ENCODE assay signal across 17 mouse cellular contexts in the genomic region with DNA sequence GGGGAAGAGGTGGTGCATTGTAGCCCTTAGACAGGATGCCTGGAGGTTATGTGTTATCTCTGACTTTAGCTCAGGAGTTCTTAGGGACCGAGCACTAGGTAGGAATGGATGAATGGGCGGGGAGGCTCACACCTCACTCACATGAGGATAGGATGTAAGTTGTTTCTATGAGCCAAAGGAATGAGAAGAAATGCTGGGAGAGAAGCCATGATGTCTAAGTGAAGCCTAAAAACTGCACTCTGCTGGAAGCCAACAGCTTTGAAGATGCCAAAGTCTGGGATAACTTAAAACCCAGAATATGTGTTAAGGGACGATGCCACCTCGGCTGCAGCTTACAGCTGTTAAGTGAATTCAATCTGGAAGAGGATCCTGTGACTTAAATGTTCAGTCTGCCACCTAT.
"Had no signal": no experiment of that assay in that cellular context is flagged by ENCODE, and none has a peak within 500 bp of the region (broad histone marks: within the 10 kb centered on the region; RNA-seq: fewer than 3 reads in every experiment).

No protein-coding gene starts in this region.

- ATAC-seq: liver, postnatal 0 days; lung, postnatal 0 days had no signal

- H3K27ac ChIP-seq: liver, embryonic 15.5 days; lung, embryonic 15.5 days; macrophage; midbrain, embryonic 12.5 days; neural tube, embryonic 12.5 days; stomach, embryonic 15.5 days; stomach, postnatal 0 days had no signal

- H3K9me3 ChIP-seq: liver, embryonic 15.5 days; lung, embryonic 15.5 days; midbrain, embryonic 12.5 days; neural tube, embryonic 12.5 days; stomach, embryonic 15.5 days had no signal

- H3K36me3 ChIP-seq: liver, embryonic 15.5 days; lung, embryonic 15.5 days; midbrain, embryonic 12.5 days; neural tube, embryonic 12.5 days; stomach, embryonic 15.5 days had no signal

- H3K27me3 ChIP-seq: liver, embryonic 15.5 days; lung, embryonic 15.5 days; megakaryocyte, embryonic 14.5 days; neural tube, embryonic 12.5 days; stomach, embryonic 15.5 days had no signal

- H3K4me3 ChIP-seq: liver, embryonic 15.5 days; lung, embryonic 15.5 days; megakaryocyte, embryonic 14.5 days; midbrain, embryonic 12.5 days; neural tube, embryonic 12.5 days; stomach, embryonic 15.5 days had no signal

- DNase-seq: liver, postnatal 0 days; lung, adult 2 months; lung, postnatal 14 days; lung, postnatal 36 days; midbrain, embryonic 14.5 days; thymus, adult 18-20 months; thymus, postnatal 14 days; thymus, postnatal 36 days had no signal

- H3K4me2 ChIP-seq: liver, embryonic 15.5 days; lung, embryonic 15.5 days; midbrain, embryonic 12.5 days; neural tube, embryonic 12.5 days; stomach, embryonic 15.5 days had no signal

- H3K9ac ChIP-seq: liver, embryonic 15.5 days; liver, postnatal 0 days; lung, embryonic 15.5 days; midbrain, embryonic 12.5 days; neural tube, embryonic 12.5 days; stomach, embryonic 15.5 days had no signal

- H3K4me1 ChIP-seq: liver, embryonic 15.5 days; lung, embryonic 15.5 days; megakaryocyte, embryonic 14.5 days; midbrain, embryonic 12.5 days; neural tube, embryonic 12.5 days; stomach, embryonic 15.5 days had no signal
